Mouse (Mus musculus) kidney, adult 2 months (tissue): ENCODE measurements around the gene Otud7a.

ENCODE experiments used
- CTCF ChIP-seq: fragments of 200-500 bp; conservative IDR thresholded peaks from 2 replicates; pipeline ENCODE4 v1.5.1; 2011; ENCODE audit warnings: low read depth, mild to moderate bottlenecking, control low read depth, low read length, moderate library complexity, mixed read lengths; ENCODE audit not compliant: insufficient read depth, insufficient read length
- POLR2A ChIP-seq: fragments of 200-500 bp; IDR thresholded peaks from one replicate; pipeline ENCODE4 v1.6.1; 2011; ENCODE audit warnings: low read depth, low read length, control low read depth

GRCm38 (mm10) chr7:63773268-63773667 lies 328.7 kb downstream of the Otud7a start:
- TF ChIP-seq CTCF, result no peak
- TF ChIP-seq POLR2A, result no peak
